Mouse (Mus musculus) forebrain, embryonic 12.5 days (tissue): ENCODE results near the gene Cebpe. TPM values are rescaled to one million over a fixed set of nuclear protein-coding genes. Genes with fewer than 3 reads are reported as not detected.

Experiments
- ATAC-seq: fragments of 200-750 bp; cut with Nextera tagmentation; 2 replicates; pipeline ENCODE4 v1.8.0; 2017; ENCODE audit warnings: moderate TSS enrichment; ENCODE audit not compliant: low FRiP score
- H3K27ac ChIP-seq: fragments of 300-500 bp; sonication (generic); 2 replicates; pipeline ENCODE4 v1.5.1; 2016; ENCODE audit warnings: mild to moderate bottlenecking
- H3K27me3 ChIP-seq: fragments of 300-500 bp; sonication (generic); 2 replicates; pipeline ENCODE4 v1.6.1; 2016; ENCODE audit warnings: mild to moderate bottlenecking
- H3K36me3 ChIP-seq: fragments of 300-500 bp; sonication (generic); replicated peaks from 2 replicates; pipeline ENCODE4 v1.6.1; 2016; ENCODE audit warnings: mild to moderate bottlenecking
- H3K4me1 ChIP-seq: fragments of 300-500 bp; sonication (generic); 2 replicates; pipeline ENCODE4 v1.6.1; 2016
- H3K4me2 ChIP-seq: fragments of 300-500 bp; sonication (generic); 2 replicates; pipeline ENCODE4 v1.6.1; 2016; ENCODE audit warnings: mild to moderate bottlenecking, moderate library complexity
- H3K4me3 ChIP-seq: fragments of 300-500 bp; sonication (generic); replicated peaks from 2 replicates; pipeline ENCODE4 v1.5.1; 2016; ENCODE audit warnings: mild to moderate bottlenecking
- H3K9ac ChIP-seq: fragments of 300-500 bp; sonication (generic); 2 replicates; pipeline ENCODE4 v1.6.1; 2016; ENCODE audit warnings: mild to moderate bottlenecking
- H3K9me3 ChIP-seq: fragments of 300-500 bp; sonication (generic); 2 replicates; pipeline ENCODE4 v1.6.1; 2016
- WGBS: fragments of 180-500 bp; shearing (Covaris S2); methylation state at CpG from one replicate; pipeline ENCODE4 v1.1.7; 2016; 5-methylcytosine and 5-hydroxymethylcytosine counted together
- polyA plus RNA-seq: library from polyadenylated mRNA; unstranded; fragments of >200 nt; fragmentation: Nextera tagmentation; extraction: Ambion mirVana; gene quantifications from 2 replicates; pipeline ENCODE4 v1.2.1, GENCODE M21; 2016

Cebpe gene
- polyA plus RNA-seq: not detected in 2 replicates

GRCm38 (mm10) chr14:54712074-54712473 is at the start of gene Cebpe:
Gene Cebpe (minus strand): TSS chr14:54712174.
- ATAC-seq: no peak
- no peak within 1 kb of the TSS for H3K9ac ChIP-seq
- peaks cover 11% of the 10 kb centered on the region; the same call in 1 of the 2 replicates for H3K27me3 ChIP-seq
- H3K27ac ChIP-seq: no peak within 1 kb of the TSS
- 90% methylated on average over 7 of the region's 7 CpGs for WGBS
- no peaks in the 10 kb centered on the region for H3K36me3 ChIP-seq
- H3K4me1 ChIP-seq: peaks cover 9% of the 10 kb centered on the region
- no peak within 1 kb of the TSS for H3K4me3 ChIP-seq
- no peaks in the 10 kb centered on the region for H3K9me3 ChIP-seq
- H3K4me2 ChIP-seq: no peak within 1 kb of the TSS

- H3K4me3 ChIP-seq: no peak overlapping the region
- no peak overlapping the region for H3K9ac ChIP-seq
- no peaks in the 10 kb centered on the region for H3K36me3 ChIP-seq
- no peak overlapping the region for H3K4me2 ChIP-seq
- WGBS: 92% methylated on average over 6 of the region's 6 CpGs
- H3K27me3 ChIP-seq: no peaks in the 10 kb centered on the region
- H3K9me3 ChIP-seq: no peaks in the 10 kb centered on the region
- no peak for ATAC-seq
- no peak overlapping the region for H3K27ac ChIP-seq
- H3K4me1 ChIP-seq: peaks cover 12% of the 10 kb centered on the region
These were observed 44.4 kb upstream of the Cebpe start for GRCm38 (mm10) chr14:54756382-54756781.

- no peak overlapping the region for H3K4me3 ChIP-seq
- H3K27me3 ChIP-seq: no peaks in the 10 kb centered on the region
- 38% methylated on average over 6 of the region's 6 CpGs for WGBS
- no peaks in the 10 kb centered on the region for H3K36me3 ChIP-seq
- H3K4me1 ChIP-seq: peaks cover 12% of the 10 kb centered on the region
- ATAC-seq: no peak
- no peak overlapping the region for H3K4me2 ChIP-seq
- no peak overlapping the region for H3K27ac ChIP-seq
- H3K9ac ChIP-seq: no peak overlapping the region
- H3K9me3 ChIP-seq: no peaks in the 10 kb centered on the region
These were observed 42.6 kb upstream of the Cebpe start for GRCm38 (mm10) chr14:54754602-54755018.

- peaks cover 12% of the 10 kb centered on the region for H3K4me1 ChIP-seq
- no peak overlapping the region for H3K27ac ChIP-seq
- no peak overlapping the region for H3K4me2 ChIP-seq
- H3K4me3 ChIP-seq: no peak overlapping the region
- H3K36me3 ChIP-seq: no peaks in the 10 kb centered on the region
- 75% methylated on average over 14 of the region's 14 CpGs for WGBS
- no peaks in the 10 kb centered on the region for H3K27me3 ChIP-seq
- no peak overlapping the region for H3K9ac ChIP-seq
- no peaks in the 10 kb centered on the region for H3K9me3 ChIP-seq
- ATAC-seq: no peak
These were observed 42.1 kb upstream of the Cebpe start for GRCm38 (mm10) chr14:54753986-54754601.

- no peak overlapping the region for H3K4me3 ChIP-seq
- H3K9ac ChIP-seq: no peak overlapping the region
- no peaks in the 10 kb centered on the region for H3K27me3 ChIP-seq
- H3K4me2 ChIP-seq: no peak overlapping the region
- no peaks in the 10 kb centered on the region for H3K9me3 ChIP-seq
- peaks cover 12% of the 10 kb centered on the region for H3K4me1 ChIP-seq
- ATAC-seq: no peak
- no peaks in the 10 kb centered on the region for H3K36me3 ChIP-seq
- H3K27ac ChIP-seq: no peak overlapping the region
- WGBS: 82% methylated on average over 6 of the region's 6 CpGs
These were observed 41.0 kb upstream of the Cebpe start for GRCm38 (mm10) chr14:54752938-54753337.

- no peaks in the 10 kb centered on the region for H3K36me3 ChIP-seq
- no peak overlapping the region for H3K4me3 ChIP-seq
- no peak overlapping the region for H3K9ac ChIP-seq
- H3K4me1 ChIP-seq: peaks cover 12% of the 10 kb centered on the region
- H3K4me2 ChIP-seq: no peak overlapping the region
- no peak overlapping the region for H3K27ac ChIP-seq
- H3K9me3 ChIP-seq: no peaks in the 10 kb centered on the region
- H3K27me3 ChIP-seq: no peaks in the 10 kb centered on the region
- WGBS: 87% methylated on average over 1 of the region's 1 CpGs
- no peak for ATAC-seq
These were observed 39.8 kb upstream of the Cebpe start for GRCm38 (mm10) chr14:54751768-54752167.

- Histone ChIP-seq H3K4me2 (no peak overlapping the region), H3K4me1 (peaks cover 4% of the 10 kb centered on the region; the same call in 1 of the 2 replicates), H3K9ac (no peak overlapping the region), H3K4me3 (no peak overlapping the region), H3K36me3 (no peaks in the 10 kb centered on the region), H3K9me3 (no peaks in the 10 kb centered on the region), H3K27me3 (no peaks in the 10 kb centered on the region), H3K27ac (no peak overlapping the region)
- WGBS: 83% methylated on average over 4 of the region's 4 CpGs
- ATAC-seq: no peak
These were observed 37.3 kb upstream of the Cebpe start for GRCm38 (mm10) chr14:54749238-54749637.

GRCm38 (mm10) chr14:54747942-54748917 is 36.3 kb upstream of the Cebpe start:
- H3K27me3 ChIP-seq: no peaks in the 10 kb centered on the region
- 86% methylated on average over 16 of the region's 16 CpGs for WGBS
- no peaks in the 10 kb centered on the region for H3K4me1 ChIP-seq
- no peak overlapping the region for H3K4me2 ChIP-seq
- ATAC-seq: no peak
- no peaks in the 10 kb centered on the region for H3K36me3 ChIP-seq
- H3K27ac ChIP-seq: no peak overlapping the region
- no peaks in the 10 kb centered on the region for H3K9me3 ChIP-seq
- no peak overlapping the region for H3K4me3 ChIP-seq
- no peak overlapping the region for H3K9ac ChIP-seq

- Histone ChIP-seq H3K36me3 (no peaks in the 10 kb centered on the region), H3K4me3 (no peak overlapping the region), H3K27ac (no peak overlapping the region), H3K9ac (no peak overlapping the region), H3K4me2 (no peak overlapping the region), H3K27me3 (no peaks in the 10 kb centered on the region), H3K4me1 (no peaks in the 10 kb centered on the region), H3K9me3 (no peaks in the 10 kb centered on the region)
- ATAC-seq: no peak
- 94% methylated on average over 9 of the region's 9 CpGs for WGBS
These were observed 34.1 kb upstream of the Cebpe start for GRCm38 (mm10) chr14:54746038-54746437.

GRCm38 (mm10) chr14:54744473-54744872 is 32.5 kb upstream of the Cebpe start:
- H3K4me1 ChIP-seq: no peaks in the 10 kb centered on the region
- H3K27me3 ChIP-seq: no peaks in the 10 kb centered on the region
- ATAC-seq: no peak
- no peaks in the 10 kb centered on the region for H3K9me3 ChIP-seq
- WGBS: 82% methylated on average over 8 of the region's 8 CpGs
- H3K4me3 ChIP-seq: no peak overlapping the region
- H3K9ac ChIP-seq: no peak overlapping the region
- H3K36me3 ChIP-seq: no peaks in the 10 kb centered on the region
- no peak overlapping the region for H3K27ac ChIP-seq
- no peak overlapping the region for H3K4me2 ChIP-seq

GRCm38 (mm10) chr14:54742375-54742774 is 30.4 kb upstream of the Cebpe start:
- no peak for ATAC-seq
- Histone ChIP-seq H3K9ac (no peak overlapping the region), H3K4me3 (no peak overlapping the region), H3K27me3 (peaks cover 4% of the 10 kb centered on the region; the same call in 1 of the 2 replicates), H3K36me3 (no peaks in the 10 kb centered on the region), H3K4me2 (no peak overlapping the region), H3K4me1 (peaks cover 3% of the 10 kb centered on the region; the same call in 1 of the 2 replicates), H3K9me3 (no peaks in the 10 kb centered on the region), H3K27ac (no peak overlapping the region)
- 82% methylated on average over 2 of the region's 2 CpGs for WGBS

- no peaks in the 10 kb centered on the region for H3K9me3 ChIP-seq
- H3K27me3 ChIP-seq: peaks cover 4% of the 10 kb centered on the region; the same call in 1 of the 2 replicates
- H3K4me1 ChIP-seq: peaks cover 9% of the 10 kb centered on the region; the same call in 1 of the 2 replicates
- no peaks in the 10 kb centered on the region for H3K36me3 ChIP-seq
- H3K4me3 ChIP-seq: no peak overlapping the region
- ATAC-seq: no peak
- H3K9ac ChIP-seq: no peak overlapping the region
- no peak overlapping the region for H3K4me2 ChIP-seq
- no peak overlapping the region for H3K27ac ChIP-seq
- WGBS: 88% methylated on average over 6 of the region's 6 CpGs
These were observed 29.7 kb upstream of the Cebpe start for GRCm38 (mm10) chr14:54741721-54742120.
